Mouse (Mus musculus) embryonic fibroblast, embryonic 13.5 days (primary cell): ENCODE data around the gene Naa11.

Experiments used
- CTCF ChIP-seq: IDR thresholded peaks from 2 replicates; pipeline ENCODE4 v1.5.1; 2011; ENCODE audit warnings: mild to moderate bottlenecking, control low read depth, low read length, moderate library complexity, borderline replicate concordance; ENCODE audit not compliant: insufficient read depth
- POLR2A ChIP-seq: IDR thresholded peaks from 2 replicates; pipeline ENCODE4 v1.6.1; 2011; ENCODE audit warnings: low read depth, mild to moderate bottlenecking, control low read depth, low read length, moderate library complexity

DNA sequence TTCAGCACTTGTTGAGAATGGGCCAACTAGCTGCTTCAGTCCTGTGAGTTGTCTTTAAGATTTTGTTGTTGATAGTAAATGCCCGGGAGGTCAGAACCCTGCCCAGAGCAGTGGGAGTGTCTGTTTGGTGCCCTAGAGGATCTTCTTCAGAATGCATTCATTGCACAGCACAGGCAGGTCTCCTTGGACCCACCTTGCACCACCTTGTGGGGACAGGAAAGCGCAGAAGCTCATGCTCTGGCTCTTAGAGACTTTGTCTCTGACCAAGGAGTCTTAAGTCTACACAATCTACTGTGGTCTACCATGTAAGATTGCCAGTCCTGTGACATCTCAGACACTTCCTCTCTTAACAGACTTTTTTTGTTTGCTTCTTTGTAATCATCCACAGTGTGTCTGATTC, 25.0 kb upstream of the Naa11 start:
- TF ChIP-seq CTCF (no peak), POLR2A (no peak)
